ENCODE assay signal across 8 mouse cellular contexts in genomic region chr10:80226416-80227165, GRCm38 (mm10). TPM values are rescaled to one million over a fixed set of nuclear protein-coding genes. Genes with fewer than 3 reads are reported as not detected.
A peak's percentile ranks its signal among the peaks of the same experiment; 100 is the strongest.
DNase-seq lines count a peak whose midpoint lies in the region; ATAC-seq and TF ChIP-seq lines count a peak whose summit lies in the region.

TSS of gene Mum1 (plus strand) at chr10:80226434.

- no peaks in the 10 kb centered on the region for H3K9me3 ChIP-seq in heart, embryonic 10.5 days
- H3K9me3 ChIP-seq in kidney, embryonic 15.5 days (replicated peaks), result no peaks in the 10 kb centered on the region
- H3K9me3 ChIP-seq in stomach, embryonic 14.5 days (ENCODE audit: control insufficient read depth, low read depth, low read length), result no peaks in the 10 kb centered on the region

- DNase-seq in brain, adult 2 months (ENCODE audit: low read depth, low spot score), result peak; percentile 99
- peak; percentile 100 for DNase-seq in heart, embryonic 10.5 days (ENCODE audit: low spot score)
- peak; percentile 99 for DNase-seq in liver

- peak within 1 kb of the TSS; percentile 95 for H3K4me3 ChIP-seq in C2C12 (ENCODE audit: insufficient read depth, poor library complexity, severe bottlenecking)
- peak within 1 kb of the TSS; percentile 88 for H3K4me3 ChIP-seq in heart, embryonic 10.5 days
- H3K4me3 ChIP-seq in kidney, embryonic 15.5 days (replicated peaks), result peak within 1 kb of the TSS; percentile 89
- H3K4me3 ChIP-seq in stomach, embryonic 14.5 days (ENCODE audit: low read depth, low read length), result peak within 1 kb of the TSS; percentile 54

- TF ChIP-seq CTCF in C2C12 (IDR thresholded peaks at IDR 0.05; ENCODE audit: control insufficient read depth, insufficient read depth, insufficient read length), result peak; percentile 7

- peak within 1 kb of the TSS; percentile 96 for H3K27ac ChIP-seq in heart, embryonic 10.5 days
- H3K27ac ChIP-seq in kidney, embryonic 15.5 days, result peak within 1 kb of the TSS; percentile 95
- peak within 1 kb of the TSS; percentile 92 for H3K27ac ChIP-seq in stomach, embryonic 14.5 days (ENCODE audit: low read length)

- H3K36me3 ChIP-seq in C2C12 (ENCODE audit: control insufficient read depth, insufficient read depth), result peaks cover 32% of the 10 kb centered on the region
- H3K36me3 ChIP-seq in heart, embryonic 10.5 days, result peaks cover 27% of the 10 kb centered on the region
- H3K36me3 ChIP-seq in kidney, embryonic 15.5 days, result peaks cover 34% of the 10 kb centered on the region
- peaks cover 27% of the 10 kb centered on the region for H3K36me3 ChIP-seq in stomach, embryonic 14.5 days (ENCODE audit: control insufficient read depth, insufficient read depth, low read length)

- H3K9ac ChIP-seq in kidney, embryonic 15.5 days, result peak within 1 kb of the TSS; percentile 98
- H3K9ac ChIP-seq in stomach, embryonic 14.5 days (replicated peaks; ENCODE audit: low read depth, low read length), result peak within 1 kb of the TSS; percentile 66

- peak within 1 kb of the TSS; percentile 96 for H3ac ChIP-seq in C2C12 (ENCODE audit: control insufficient read depth, insufficient read length, low read depth)

- H3K79me2 ChIP-seq in C2C12 (ENCODE audit: control insufficient read depth, insufficient read depth), result peaks cover 49% of the 10 kb centered on the region

- no peaks in the 10 kb centered on the region for H3K27me3 ChIP-seq in C2C12 (ENCODE audit: control insufficient read depth, insufficient read depth, insufficient read length)
- H3K27me3 ChIP-seq in heart, embryonic 10.5 days (ENCODE audit: insufficient read depth, poor library complexity, severe bottlenecking), result no peaks in the 10 kb centered on the region
- no peaks in the 10 kb centered on the region for H3K27me3 ChIP-seq in kidney, embryonic 15.5 days
- H3K27me3 ChIP-seq in stomach, embryonic 14.5 days (ENCODE audit: control insufficient read depth, insufficient read depth, low read length), result no peaks in the 10 kb centered on the region

- 0% methylated on average over 74 of the region's 75 CpGs for WGBS in heart, embryonic 10.5 days
- WGBS in kidney, embryonic 15.5 days, result under 1% methylated on average over 62 of the region's 75 CpGs
- under 1% methylated on average over 55 of the region's 75 CpGs for WGBS in stomach, embryonic 14.5 days

- peak within 1 kb of the TSS; percentile 90 for H3K4me2 ChIP-seq in kidney, embryonic 15.5 days
- H3K4me2 ChIP-seq in stomach, embryonic 14.5 days (replicated peaks; ENCODE audit: low read depth, low read length), result peak within 1 kb of the TSS; percentile 89

- peaks cover 24% of the 10 kb centered on the region for H3K79me3 ChIP-seq in C2C12 (ENCODE audit: low read depth)

- peaks cover 38% of the 10 kb centered on the region for H3K4me1 ChIP-seq in heart, embryonic 10.5 days
- H3K4me1 ChIP-seq in kidney, embryonic 15.5 days, result peaks cover 44% of the 10 kb centered on the region
- peaks cover 23% of the 10 kb centered on the region; the same call in 1 of the 2 replicates for H3K4me1 ChIP-seq in stomach, embryonic 14.5 days (ENCODE audit: control insufficient read depth, insufficient read depth, low read length)

- peak; percentile 93 for ATAC-seq in erythroblast, adult 5-6 weeks (replicated peaks; ENCODE audit: low FRiP score, poor library complexity, severe bottlenecking)
- ATAC-seq in kidney, embryonic 15.5 days (replicated peaks; ENCODE audit: low FRiP score), result peak; percentile 99
- ATAC-seq in monocyte, adult 5-6 weeks (replicated peaks; ENCODE audit: insufficient number of reproducible peaks, low FRiP score, low TSS enrichment, poor library complexity, severe bottlenecking), result peak; percentile 94
- peak; percentile 99 for ATAC-seq in stomach, embryonic 14.5 days (ENCODE audit: insufficient number of reproducible peaks, insufficient read depth, low FRiP score, low read depth)

TF ChIP-seq in C2C12, 6 proteins besides CTCF, POLR2A, EP300 and RAD21:
- no peak for TF ChIP-seq FOSL1 (IDR thresholded peaks at IDR 0.05; ENCODE audit: insufficient read depth, low read length, poor library complexity, severe bottlenecking)
- TF ChIP-seq MYOD1 (IDR thresholded peaks at IDR 0.05; ENCODE audit: control insufficient read depth, insufficient read length, low read depth), result no peak
- no peak for TF ChIP-seq MAX (IDR thresholded peaks at IDR 0.05)
- TF ChIP-seq MYOG (IDR thresholded peaks at IDR 0.05; ENCODE audit: control insufficient read depth, extremely low read depth, insufficient read length), result no peak
- TF ChIP-seq CEBPB (IDR thresholded peaks at IDR 0.05; ENCODE audit: low read depth), result no peak
- no peak for TF ChIP-seq USF1 (IDR thresholded peaks at IDR 0.05; ENCODE audit: low read depth)

RNA-seq across cellular contexts. Expression of gene Mum1, which starts in this region (rescaled TPM):
- polyA plus RNA-seq in C2C12 (2012; fragmentation: generic; extraction: Trizol), result 57.7 TPM
- 1.3 and 4.4 TPM in 2 replicates for total RNA-seq in erythroblast, adult 5-6 weeks (2015; ENCODE audit: low replicate concordance)
- 14.7 and 24.0 TPM in 2 replicates for total RNA-seq in erythroblast, adult 5-6 weeks (2017; ENCODE audit: low replicate concordance)
- 56.4 and 76.5 TPM in 2 replicates for polyA plus RNA-seq in heart, embryonic 10.5 days (2016; fragmentation: Nextera tagmentation; extraction: Ambion mirVana)
- polyA plus RNA-seq in kidney, embryonic 15.5 days (2015; fragmentation: Nextera tagmentation; extraction: Ambion mirVana), result 74.8 and 75.5 TPM in 2 replicates
- total RNA-seq in monocyte, adult 5-6 weeks (2017), result 43.7 to 46.7 TPM (median 46.2 TPM) in 3 replicates
- polyA plus RNA-seq in stomach, embryonic 14.5 days (2014; fragmentation: Nextera tagmentation; extraction: Ambion mirVana), result 59.7 and 65.6 TPM in 2 replicates

Comparison
In these comparisons a context has a peak if more than half of its experiments do, and no peak if none do; other contexts are left out.
1. Peak in every context shown above with its lines: DNase-seq, ATAC-seq, H3K4me3 ChIP-seq and H3K27ac ChIP-seq.